Comparison of ENCODE assay signal across 9 mouse cellular contexts in genomic region chr2:146279430-146280220, GRCm38 (mm10). TPM values are rescaled to one million over a fixed set of nuclear protein-coding genes. Genes with fewer than 3 reads are reported as not detected.
A peak's percentile ranks its signal among the peaks of the same experiment; 100 is the strongest.
DNase-seq lines count a peak whose midpoint lies in the region; ATAC-seq and TF ChIP-seq lines count a peak whose summit lies in the region.
"Had no signal": no experiment of that assay in that cellular context is flagged by ENCODE, and none has a peak within 500 bp of the region (broad histone marks: within the 10 kb centered on the region; RNA-seq: fewer than 3 reads in every experiment).

No protein-coding gene starts in this region.

- peaks cover 39% of the 10 kb centered on the region for H3K4me1 ChIP-seq in hindbrain, embryonic 10.5 days (replicated peaks)
- H3K4me1 ChIP-seq in neural tube, embryonic 12.5 days, result peaks cover 28% of the 10 kb centered on the region
- no peaks in the 10 kb centered on the region; the same call in 1 of the 2 replicates for H3K4me1 ChIP-seq in heart, adult 2 months (ENCODE audit: control insufficient read depth, insufficient read depth, low read length)

- 60% methylated on average over 24 of the region's 24 CpGs for WGBS in hindbrain, embryonic 10.5 days
- WGBS in neural tube, embryonic 12.5 days, result 27% methylated on average over 24 of the region's 24 CpGs
- 87% methylated on average over 24 of the region's 24 CpGs for WGBS in heart, adult 2 months

- H3K27ac ChIP-seq in hindbrain, embryonic 10.5 days, result peak overlapping the region; percentile 70
- 0 out of 2 replicates have a peak overlapping the region, but pooled peaks have one; percentile 15 for H3K27ac ChIP-seq in neural tube, embryonic 12.5 days
- no peak overlapping the region for H3K27ac ChIP-seq in heart, adult 2 months

- H3K9me3 ChIP-seq in hindbrain, embryonic 10.5 days, result no peaks in the 10 kb centered on the region
- no peaks in the 10 kb centered on the region for H3K9me3 ChIP-seq in neural tube, embryonic 12.5 days
- H3K9me3 ChIP-seq: megakaryocyte, embryonic 14.5 days had no signal

- H3K79me2 ChIP-seq in heart, adult 2 months (replicated peaks; ENCODE audit: control insufficient read depth, insufficient read depth, low read length), result no peaks in the 10 kb centered on the region

- peak; percentile 82 for ATAC-seq in neural tube, embryonic 12.5 days (ENCODE audit: low FRiP score, low read depth)

- intact Hi-C loops in left cerebral cortex, postnatal 36 days (cut with DNase I), result no loop called here
- intact Hi-C loops in heart, adult 2 months (cut with DNase I), result no loop called here

- no peaks in the 10 kb centered on the region for H3K27me3 ChIP-seq in hindbrain, embryonic 10.5 days (ENCODE audit: insufficient read depth, poor library complexity, severe bottlenecking)
- H3K27me3 ChIP-seq in neural tube, embryonic 12.5 days (replicated peaks), result no peaks in the 10 kb centered on the region
- H3K27me3 ChIP-seq in heart, adult 2 months (ENCODE audit: control insufficient read depth, insufficient read depth, low read length), result no peaks in the 10 kb centered on the region
- H3K27me3 ChIP-seq: megakaryocyte, embryonic 14.5 days had no signal

- TF ChIP-seq EP300 in heart, adult 2 months (IDR thresholded peaks at IDR 0.05; ENCODE audit: insufficient read depth, low read depth, low read length), result no peak

- no peaks in the 10 kb centered on the region for H3K36me3 ChIP-seq in hindbrain, embryonic 10.5 days
- H3K36me3 ChIP-seq in neural tube, embryonic 12.5 days, result no peaks in the 10 kb centered on the region
- H3K36me3 ChIP-seq in heart, adult 2 months (ENCODE audit: control insufficient read depth, insufficient read depth, low read length), result peaks cover 3% of the 10 kb centered on the region; the same call in 1 of the 2 replicates

- H3K9ac ChIP-seq in neural tube, embryonic 12.5 days, result no peak overlapping the region
- no peak overlapping the region for H3K9ac ChIP-seq in heart, adult 2 months (ENCODE audit: low read depth, low read length)

- DNase-seq in left cerebral cortex, adult 18-20 months (ENCODE audit: low spot score in 2 of 2), result peak; percentile 13 to 32
- no peak for DNase-seq in left cerebral cortex, postnatal 36 days (ENCODE audit: low spot score in 2 of 2)
- DNase-seq in cerebellum, postnatal 10 days, result peak; percentile 96 to 98
- DNase-seq in hindbrain, embryonic 10.5 days (ENCODE audit: low spot score), result no peak
- no peak for DNase-seq in heart, adult 2 months
- DNase-seq in adipocyte (ENCODE audit: low spot score), result no peak
- no peak for DNase-seq in natural killer cell, adult 2 months (ENCODE audit: low spot score in 2 of 2)

- TF ChIP-seq CTCF in heart, adult 2 months (IDR thresholded peaks at IDR 0.05), result no peak

- no peak overlapping the region for H3K4me3 ChIP-seq in hindbrain, embryonic 10.5 days
- H3K4me3 ChIP-seq in neural tube, embryonic 12.5 days, result no peak overlapping the region
- no peak overlapping the region for H3K4me3 ChIP-seq in heart, adult 2 months
- H3K4me3 ChIP-seq: megakaryocyte, embryonic 14.5 days had no signal

- TF ChIP-seq POLR2A in heart, adult 2 months (IDR thresholded peaks at IDR 0.05; ENCODE audit: insufficient read depth, low read depth, low read length), result no peak

- peak overlapping the region; percentile 25 for H3K4me2 ChIP-seq in neural tube, embryonic 12.5 days (replicated peaks)

RNA-seq across cellular contexts. Expression of gene Insm1, which starts 57.9 kb away (rescaled TPM):
- 1 to 10 TPM; 6.7 to 7.0 TPM for total RNA-seq in left cerebral cortex, adult 18-20 months (2021)
- 1 to 10 TPM; 3.9 to 6.1 TPM for total RNA-seq in left cerebral cortex, postnatal 36 days (2021)
- 4.9 and 7.3 TPM in 2 replicates for polyA plus RNA-seq in hindbrain, embryonic 10.5 days (2016; fragmentation: Nextera tagmentation; extraction: Ambion mirVana)
- 8.4 and 9.3 TPM in 2 replicates for polyA plus RNA-seq in neural tube, embryonic 12.5 days (2016; fragmentation: Nextera tagmentation; extraction: Ambion mirVana)
- not detected for total RNA-seq in heart, adult 2 months (2021)
- not detected in 2 replicates for polyA plus RNA-seq in heart, adult 2 months (2012; rRNA removed)

Comparison
In these comparisons a context has a peak if more than half of its experiments do, and no peak if none do; other contexts are left out.
1. DNase-seq: peak in left cerebral cortex, adult 18-20 months (2 of 2) and cerebellum, postnatal 10 days (2 of 2); none in left cerebral cortex, postnatal 36 days (0 of 2), hindbrain, embryonic 10.5 days (single experiment), heart, adult 2 months (0 of 2), adipocyte (single experiment) and natural killer cell, adult 2 months (0 of 2).
2. RNA of gene Insm1, which starts 57.9 kb away (total RNA-seq): 6.7 to 7.0 TPM in left cerebral cortex, adult 18-20 months and 3.9 to 6.1 TPM in left cerebral cortex, postnatal 36 days; not detected in heart, adult 2 months; every median in the first group is over 4 times any median in the second.